ENCODE assay signal across 26 mouse cellular contexts in the genomic region with DNA sequence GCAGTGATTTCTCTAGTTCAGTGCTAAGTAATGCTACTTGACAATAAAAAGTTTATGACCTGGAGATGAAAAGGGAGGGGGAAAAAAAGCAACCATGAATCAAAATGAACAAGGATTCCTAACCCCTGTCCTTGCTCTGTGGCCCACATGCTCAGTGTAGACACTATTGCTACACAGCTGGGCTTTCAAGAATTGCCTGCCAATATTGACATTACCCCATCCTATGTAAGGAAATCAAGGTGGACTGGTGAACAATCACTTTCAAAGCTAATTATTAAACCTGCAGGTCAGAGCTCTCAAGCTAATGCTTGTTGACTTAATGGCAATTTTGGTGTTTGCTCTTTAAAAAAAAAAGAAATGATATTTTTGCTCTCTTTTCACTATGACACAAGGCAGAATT.
DNase-seq lines count a peak whose midpoint lies in the region; ATAC-seq and TF ChIP-seq lines count a peak whose summit lies in the region.
"Had no signal": no experiment of that assay in that cellular context is flagged by ENCODE, and none has a peak within 500 bp of the region (broad histone marks: within the 10 kb centered on the region; RNA-seq: fewer than 3 reads in every experiment).

No protein-coding gene starts in this region.

- H3K27me3 ChIP-seq in lung, embryonic 14.5 days (ENCODE audit: insufficient read depth, low read length): no peaks in the 10 kb centered on the region
- no peaks in the 10 kb centered on the region for H3K27me3 ChIP-seq in intestine, embryonic 14.5 days (replicated peaks; ENCODE audit: control insufficient read depth, insufficient read depth, low read length)
- no peaks in the 10 kb centered on the region; the same call in 1 of the 2 replicates for H3K27me3 ChIP-seq in liver, embryonic 14.5 days (ENCODE audit: control insufficient read depth, insufficient read depth, low read length)
- no peaks in the 10 kb centered on the region for H3K27me3 ChIP-seq in stomach, embryonic 14.5 days (ENCODE audit: control insufficient read depth, insufficient read depth, low read length)
- H3K27me3 ChIP-seq: heart, embryonic 12.5 days; megakaryocyte, embryonic 14.5 days; midbrain, embryonic 13.5 days; neural tube, embryonic 12.5 days; Patski had no signal

- no peak overlapping the region for H3K4me3 ChIP-seq in lung, embryonic 14.5 days (ENCODE audit: low read depth, low read length)
- H3K4me3 ChIP-seq in intestine, embryonic 14.5 days (ENCODE audit: low read depth, low read length): no peak overlapping the region
- H3K4me3 ChIP-seq in liver, embryonic 14.5 days (ENCODE audit: insufficient read depth in 1 of 2, low read depth in 2 of 2, low read length in 2 of 2): no peak overlapping the region
- no peak overlapping the region for H3K4me3 ChIP-seq in stomach, embryonic 14.5 days (ENCODE audit: low read depth, low read length)
- H3K4me3 ChIP-seq: heart, embryonic 12.5 days; megakaryocyte, embryonic 14.5 days; midbrain, embryonic 13.5 days; neural tube, embryonic 12.5 days had no signal

- no peaks in the 10 kb centered on the region for H3K36me3 ChIP-seq in lung, embryonic 14.5 days (ENCODE audit: insufficient read depth)
- H3K36me3 ChIP-seq in intestine, embryonic 14.5 days (ENCODE audit: control insufficient read depth, insufficient read depth, low read length): no peaks in the 10 kb centered on the region
- no peaks in the 10 kb centered on the region for H3K36me3 ChIP-seq in liver, embryonic 14.5 days (replicated peaks; ENCODE audit: control insufficient read depth, insufficient read depth, low read depth)
- no peaks in the 10 kb centered on the region for H3K36me3 ChIP-seq in stomach, embryonic 14.5 days (ENCODE audit: control insufficient read depth, insufficient read depth, low read length)
- H3K36me3 ChIP-seq: heart, embryonic 12.5 days; midbrain, embryonic 13.5 days; neural tube, embryonic 12.5 days had no signal

- no peaks in the 10 kb centered on the region for H3K9me3 ChIP-seq in lung, embryonic 14.5 days (ENCODE audit: low read depth, low read length)
- no peaks in the 10 kb centered on the region for H3K9me3 ChIP-seq in intestine, embryonic 14.5 days (ENCODE audit: control insufficient read depth, low read length)
- no peaks in the 10 kb centered on the region for H3K9me3 ChIP-seq in liver, embryonic 14.5 days (ENCODE audit: control insufficient read depth, low read length)
- H3K9me3 ChIP-seq in stomach, embryonic 14.5 days (ENCODE audit: control insufficient read depth, low read depth, low read length): no peaks in the 10 kb centered on the region
- H3K9me3 ChIP-seq: heart, embryonic 12.5 days; megakaryocyte, embryonic 14.5 days; midbrain, embryonic 13.5 days; neural tube, embryonic 12.5 days had no signal

- DNase-seq in lung, embryonic 14.5 days: peak; percentile 42
- no peak for DNase-seq in lung, postnatal 14 days
- DNase-seq in intestine, embryonic 14.5 days (ENCODE audit: low spot score): no peak
- peak in 2 of 3 experiments; percentile 4 to 16 for DNase-seq in liver, embryonic 14.5 days (ENCODE audit: low read depth in 3 of 3, low spot score in 3 of 3)
- DNase-seq in T-cell, adult 2 months (ENCODE audit: low spot score): no peak
- no peak for DNase-seq in heart, postnatal 10 days
- DNase-seq in cerebellum, adult 9-11 months: no peak
- DNase-seq: adrenal gland, adult 2 months; cerebellum, adult 18-20 months; cerebellum, postnatal 36 days; gastrocnemius, postnatal 14 days; heart, adult 18-20 months; heart, postnatal 14 days; kidney, adult 2 months; layer of hippocampus, adult 9-11 months; retina, postnatal 1 day; right cerebral cortex, postnatal 25 days had no signal

- no peaks in the 10 kb centered on the region for H3K4me1 ChIP-seq in lung, embryonic 14.5 days (ENCODE audit: insufficient read depth)
- H3K4me1 ChIP-seq in intestine, embryonic 14.5 days (replicated peaks; ENCODE audit: control insufficient read depth, insufficient read depth, low read length): no peaks in the 10 kb centered on the region
- H3K4me1 ChIP-seq in liver, embryonic 14.5 days (replicated peaks; ENCODE audit: control insufficient read depth in 2 of 2, insufficient read depth in 2 of 2, low read length in 1 of 2): peaks cover 0 to 2% of the 10 kb centered on the region in 2 experiments; a peak in 1 of 4 replicates
- no peaks in the 10 kb centered on the region for H3K4me1 ChIP-seq in stomach, embryonic 14.5 days (ENCODE audit: control insufficient read depth, insufficient read depth, low read length)
- H3K4me1 ChIP-seq: megakaryocyte, embryonic 14.5 days; midbrain, embryonic 13.5 days; neural tube, embryonic 12.5 days had no signal

- intact Hi-C loops in heart, postnatal 10 days (cut with DNase I): no loop called here

- no peak overlapping the region for H3K27ac ChIP-seq in lung, embryonic 14.5 days (ENCODE audit: low read depth)
- H3K27ac ChIP-seq in intestine, embryonic 14.5 days (ENCODE audit: low read depth): no peak overlapping the region
- no peak overlapping the region for H3K27ac ChIP-seq in liver, embryonic 14.5 days
- H3K27ac ChIP-seq in stomach, embryonic 14.5 days (ENCODE audit: low read length): no peak overlapping the region
- H3K27ac ChIP-seq: hindbrain, postnatal 0 days; kidney, postnatal 0 days; midbrain, embryonic 13.5 days; neural tube, embryonic 12.5 days had no signal

- TF ChIP-seq EP300 in liver, embryonic 14.5 days (IDR thresholded peaks at IDR 0.05; ENCODE audit: low read depth): no peak

- ATAC-seq in lung, embryonic 14.5 days (ENCODE audit: insufficient read depth): peak; percentile 74; the same call in 1 of the 2 replicates
- ATAC-seq in intestine, embryonic 14.5 days (replicated peaks; ENCODE audit: low FRiP score, low TSS enrichment, low read depth): peak; percentile 98
- ATAC-seq in liver, embryonic 14.5 days (ENCODE audit: insufficient read depth): no peak
- ATAC-seq in stomach, embryonic 14.5 days (ENCODE audit: insufficient number of reproducible peaks, insufficient read depth, low FRiP score, low read depth): peak; percentile 94
- ATAC-seq: forebrain, embryonic 14.5 days; hindbrain, postnatal 0 days; midbrain, embryonic 13.5 days; Patski had no signal

- H3K4me2 ChIP-seq in lung, embryonic 14.5 days: no peak overlapping the region
- no peak overlapping the region for H3K4me2 ChIP-seq in intestine, embryonic 14.5 days (ENCODE audit: low read length)
- no peak overlapping the region for H3K4me2 ChIP-seq in liver, embryonic 14.5 days (ENCODE audit: low read depth)
- H3K4me2 ChIP-seq in stomach, embryonic 14.5 days (replicated peaks; ENCODE audit: low read depth, low read length): no peak overlapping the region
- H3K4me2 ChIP-seq: heart, embryonic 12.5 days; midbrain, embryonic 13.5 days; neural tube, embryonic 12.5 days had no signal

- H3K9ac ChIP-seq in lung, embryonic 14.5 days: no peak overlapping the region
- no peak overlapping the region for H3K9ac ChIP-seq in intestine, embryonic 14.5 days (ENCODE audit: low read length)
- H3K9ac ChIP-seq in liver, embryonic 14.5 days (replicated peaks): no peak overlapping the region
- no peak overlapping the region for H3K9ac ChIP-seq in stomach, embryonic 14.5 days (replicated peaks; ENCODE audit: low read depth, low read length)
- H3K9ac ChIP-seq: heart, embryonic 12.5 days; midbrain, embryonic 13.5 days; neural tube, embryonic 12.5 days had no signal

- no peak for TF ChIP-seq CTCF in lung, embryonic 14.5 days (IDR thresholded peaks at IDR 0.05; ENCODE audit: low read depth)
- no peak for TF ChIP-seq CTCF in liver, embryonic 14.5 days (IDR thresholded peaks at IDR 0.05; ENCODE audit: low read depth)

Comparison
In these comparisons a context has a peak if more than half of its experiments do, and no peak if none do; other contexts are left out.
1. DNase-seq: peak in lung, embryonic 14.5 days (single experiment) and liver, embryonic 14.5 days (2 of 3); none in lung, postnatal 14 days (single experiment), intestine, embryonic 14.5 days (single experiment), T-cell, adult 2 months (single experiment), heart, postnatal 10 days (0 of 2) and cerebellum, adult 9-11 months (single experiment).